Comparison of ENCODE assay signal across 21 mouse cellular contexts in genomic region chr14:92591592-92592198, GRCm38 (mm10).
DNase-seq lines count a peak whose midpoint lies in the region; ATAC-seq and TF ChIP-seq lines count a peak whose summit lies in the region.
"Had no signal": no experiment of that assay in that cellular context is flagged by ENCODE, and none has a peak within 500 bp of the region (broad histone marks: within the 10 kb centered on the region; RNA-seq: fewer than 3 reads in every experiment).

No protein-coding gene starts in this region.

- no peak for TF ChIP-seq CTCF in forebrain, postnatal 0 days (IDR thresholded peaks at IDR 0.05; ENCODE audit: low read depth)
- no peak for TF ChIP-seq CTCF in midbrain, postnatal 0 days (IDR thresholded peaks at IDR 0.05)
- TF ChIP-seq CTCF in layer of hippocampus, adult 2 months (conservative IDR thresholded peaks at IDR 0.05), result no peak

- peaks cover 3% of the 10 kb centered on the region; the same call in 1 of the 2 replicates for H3K4me1 ChIP-seq in forebrain, embryonic 13.5 days
- no peaks in the 10 kb centered on the region for H3K4me1 ChIP-seq in forebrain, postnatal 0 days (ENCODE audit: insufficient read depth)
- H3K4me1 ChIP-seq in midbrain, embryonic 13.5 days (replicated peaks), result peaks cover 4% of the 10 kb centered on the region; the same call in 1 of the 2 replicates
- H3K4me1 ChIP-seq in midbrain, embryonic 15.5 days, result peaks cover 3% of the 10 kb centered on the region; the same call in 1 of the 2 replicates
- no peaks in the 10 kb centered on the region for H3K4me1 ChIP-seq in hindbrain, embryonic 12.5 days
- no peaks in the 10 kb centered on the region for H3K4me1 ChIP-seq in midbrain, postnatal 0 days (ENCODE audit: insufficient read depth, low read length)
- H3K4me1 ChIP-seq: embryonic facial prominence, embryonic 13.5 days had no signal

- no peaks in the 10 kb centered on the region for H3K27me3 ChIP-seq in forebrain, embryonic 13.5 days
- no peaks in the 10 kb centered on the region for H3K27me3 ChIP-seq in forebrain, postnatal 0 days (ENCODE audit: insufficient read depth, low read length)
- H3K27me3 ChIP-seq in midbrain, embryonic 13.5 days, result no peaks in the 10 kb centered on the region
- no peaks in the 10 kb centered on the region for H3K27me3 ChIP-seq in midbrain, embryonic 15.5 days (replicated peaks)
- no peaks in the 10 kb centered on the region for H3K27me3 ChIP-seq in hindbrain, embryonic 12.5 days
- no peaks in the 10 kb centered on the region for H3K27me3 ChIP-seq in midbrain, postnatal 0 days (ENCODE audit: insufficient read depth, low read length)
- H3K27me3 ChIP-seq: embryonic facial prominence, embryonic 13.5 days had no signal

- H3K27ac ChIP-seq in forebrain, embryonic 13.5 days, result no peak overlapping the region
- H3K27ac ChIP-seq in forebrain, postnatal 0 days (ENCODE audit: low read depth, low read length), result no peak overlapping the region
- H3K27ac ChIP-seq in midbrain, embryonic 13.5 days, result peak overlapping the region; percentile 51; the same call in 1 of the 2 replicates
- no peak overlapping the region for H3K27ac ChIP-seq in midbrain, embryonic 15.5 days
- no peak overlapping the region for H3K27ac ChIP-seq in hindbrain, embryonic 12.5 days
- H3K27ac ChIP-seq in midbrain, postnatal 0 days (ENCODE audit: low read depth, low read length), result no peak overlapping the region
- no peak overlapping the region for H3K27ac ChIP-seq in layer of hippocampus, adult 2 months
- H3K27ac ChIP-seq: embryonic facial prominence, embryonic 13.5 days had no signal

- no peak overlapping the region for H3K4me3 ChIP-seq in forebrain, embryonic 13.5 days
- H3K4me3 ChIP-seq in forebrain, postnatal 0 days (ENCODE audit: low read depth, low read length), result no peak overlapping the region
- no peak overlapping the region for H3K4me3 ChIP-seq in midbrain, embryonic 13.5 days (replicated peaks)
- no peak overlapping the region for H3K4me3 ChIP-seq in midbrain, embryonic 15.5 days
- H3K4me3 ChIP-seq in hindbrain, embryonic 12.5 days, result no peak overlapping the region
- H3K4me3 ChIP-seq in midbrain, postnatal 0 days (ENCODE audit: low read depth, low read length), result no peak overlapping the region
- no peak overlapping the region for H3K4me3 ChIP-seq in layer of hippocampus, adult 2 months
- H3K4me3 ChIP-seq: embryonic facial prominence, embryonic 13.5 days; myocyte had no signal

- no peaks in the 10 kb centered on the region for H3K9me3 ChIP-seq in forebrain, embryonic 13.5 days (replicated peaks)
- no peaks in the 10 kb centered on the region for H3K9me3 ChIP-seq in forebrain, postnatal 0 days (ENCODE audit: low read length)
- no peaks in the 10 kb centered on the region for H3K9me3 ChIP-seq in midbrain, embryonic 13.5 days
- no peaks in the 10 kb centered on the region for H3K9me3 ChIP-seq in midbrain, embryonic 15.5 days
- H3K9me3 ChIP-seq in hindbrain, embryonic 12.5 days (replicated peaks), result no peaks in the 10 kb centered on the region
- no peaks in the 10 kb centered on the region for H3K9me3 ChIP-seq in midbrain, postnatal 0 days (ENCODE audit: low read length)
- H3K9me3 ChIP-seq: embryonic facial prominence, embryonic 13.5 days had no signal

- H3K36me3 ChIP-seq in forebrain, embryonic 13.5 days (ENCODE audit: poor library complexity, severe bottlenecking), result no peaks in the 10 kb centered on the region
- H3K36me3 ChIP-seq in forebrain, postnatal 0 days (ENCODE audit: insufficient read depth), result no peaks in the 10 kb centered on the region
- no peaks in the 10 kb centered on the region for H3K36me3 ChIP-seq in midbrain, embryonic 13.5 days
- no peaks in the 10 kb centered on the region for H3K36me3 ChIP-seq in midbrain, embryonic 15.5 days (replicated peaks)
- no peaks in the 10 kb centered on the region for H3K36me3 ChIP-seq in hindbrain, embryonic 12.5 days
- H3K36me3 ChIP-seq in midbrain, postnatal 0 days (ENCODE audit: insufficient read depth, low read length), result no peaks in the 10 kb centered on the region
- H3K36me3 ChIP-seq: embryonic facial prominence, embryonic 13.5 days had no signal

- WGBS in forebrain, embryonic 13.5 days, result 47% methylated on average over 7 of the region's 7 CpGs
- 32% methylated on average over 7 of the region's 7 CpGs for WGBS in forebrain, postnatal 0 days
- 44% methylated on average over 7 of the region's 7 CpGs for WGBS in midbrain, embryonic 13.5 days
- 45% methylated on average over 7 of the region's 7 CpGs for WGBS in midbrain, embryonic 15.5 days
- 50% methylated on average over 7 of the region's 7 CpGs for WGBS in hindbrain, embryonic 12.5 days
- WGBS in midbrain, postnatal 0 days, result 46% methylated on average over 7 of the region's 7 CpGs

- no peak overlapping the region for H3K4me2 ChIP-seq in forebrain, embryonic 13.5 days
- H3K4me2 ChIP-seq in forebrain, postnatal 0 days (ENCODE audit: low read depth), result no peak overlapping the region
- no peak overlapping the region for H3K4me2 ChIP-seq in midbrain, embryonic 13.5 days (replicated peaks)
- H3K4me2 ChIP-seq in midbrain, embryonic 15.5 days, result no peak overlapping the region
- no peak overlapping the region for H3K4me2 ChIP-seq in hindbrain, embryonic 12.5 days (replicated peaks)
- H3K4me2 ChIP-seq in midbrain, postnatal 0 days (ENCODE audit: low read depth, low read length, poor library complexity, severe bottlenecking), result no peak overlapping the region
- H3K4me2 ChIP-seq: embryonic facial prominence, embryonic 13.5 days; heart, embryonic 11.5 days had no signal

- peak; percentile 45; the same call in 1 of the 2 replicates for ATAC-seq in forebrain, embryonic 13.5 days
- no peak for ATAC-seq in forebrain, postnatal 0 days
- peak; percentile 82 for ATAC-seq in midbrain, embryonic 13.5 days
- no peak for ATAC-seq in midbrain, embryonic 15.5 days (replicated peaks)
- peak; percentile 87 for ATAC-seq in hindbrain, embryonic 12.5 days (ENCODE audit: low FRiP score)
- no peak for ATAC-seq in midbrain, postnatal 0 days (ENCODE audit: low FRiP score)
- ATAC-seq: intestine, postnatal 0 days had no signal

- DNase-seq in forebrain, postnatal 0 days, result no peak
- DNase-seq in midbrain, postnatal 0 days (ENCODE audit: low spot score), result peak; percentile 27
- DNase-seq in layer of hippocampus, adult 2 months (ENCODE audit: low spot score in 2 of 2), result no peak
- DNase-seq: adrenal gland, adult 8-10 months; cerebellum, adult 2 months; cerebellum, postnatal 25 days; gastrocnemius, postnatal 14 days; heart, adult 11 months; kidney, postnatal 25 days; layer of hippocampus, postnatal 36 days; lung, postnatal 4 days; right cerebral cortex, postnatal 14 days; spleen, adult 18-20 months had no signal

- H3K9ac ChIP-seq in forebrain, embryonic 13.5 days, result no peak overlapping the region
- H3K9ac ChIP-seq in forebrain, postnatal 0 days, result no peak overlapping the region
- H3K9ac ChIP-seq in midbrain, embryonic 13.5 days (replicated peaks), result no peak overlapping the region
- no peak overlapping the region for H3K9ac ChIP-seq in midbrain, embryonic 15.5 days
- H3K9ac ChIP-seq in hindbrain, embryonic 12.5 days, result no peak overlapping the region
- H3K9ac ChIP-seq in midbrain, postnatal 0 days (replicated peaks; ENCODE audit: low read length, poor library complexity, severe bottlenecking), result no peak overlapping the region
- H3K9ac ChIP-seq: embryonic facial prominence, embryonic 13.5 days had no signal

Comparison
In these comparisons a context has a peak if more than half of its experiments do, and no peak if none do; other contexts are left out.
1. ATAC-seq: peak in forebrain, embryonic 13.5 days (single experiment), midbrain, embryonic 13.5 days (single experiment) and hindbrain, embryonic 12.5 days (single experiment); none in forebrain, postnatal 0 days (single experiment), midbrain, embryonic 15.5 days (single experiment) and midbrain, postnatal 0 days (single experiment).